ENCODE assay signal across 34 mouse cellular contexts in the genomic region with DNA sequence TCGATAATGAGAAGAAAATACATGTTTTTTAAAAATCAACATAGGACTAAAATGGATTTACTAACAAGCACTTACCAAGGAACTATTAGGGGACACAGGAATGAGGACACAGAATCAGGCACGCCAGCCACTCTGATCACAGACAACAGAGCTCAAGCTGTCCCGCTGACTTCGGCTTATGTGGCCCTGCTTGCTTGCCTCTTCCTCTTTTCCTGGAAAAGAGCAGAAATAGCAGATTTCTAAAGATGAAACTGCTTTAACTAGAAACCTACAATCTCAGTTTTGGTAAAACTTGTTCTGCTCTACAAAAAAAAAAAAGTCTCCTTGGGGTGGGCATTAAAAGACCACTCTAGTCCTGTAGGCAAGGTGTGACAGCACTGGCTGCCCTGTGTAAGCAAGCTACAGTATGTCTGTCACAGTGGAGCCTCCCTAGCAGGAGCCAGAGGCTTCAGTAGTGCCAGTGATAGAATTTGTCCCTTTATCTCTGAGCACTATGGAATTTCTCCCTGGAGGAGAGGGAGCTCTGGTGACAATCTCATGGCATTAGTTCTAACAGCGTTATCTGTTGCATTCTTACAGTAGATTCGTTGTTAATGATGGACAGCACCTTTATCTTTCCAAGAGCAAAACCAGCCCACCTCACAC. TPM values are rescaled to one million over a fixed set of nuclear protein-coding genes. Genes with fewer than 3 reads are reported as not detected.
DNase-seq lines count a peak whose midpoint lies in the region; ATAC-seq lines count a peak whose summit lies in the region.
"Had no signal": no experiment of that assay in that cellular context is flagged by ENCODE, and none has a peak within 500 bp of the region (broad histone marks: within the 10 kb centered on the region; RNA-seq: fewer than 3 reads in every experiment).

No protein-coding gene starts in this region.

- no peak for DNase-seq in cerebellum, postnatal 4 days (ENCODE audit: low spot score in 2 of 2)
- DNase-seq in heart, adult 9 months (ENCODE audit: low spot score in 2 of 2): no peak
- peak; percentile 64 for DNase-seq in cerebellum, adult 9-10 months
- no peak for DNase-seq in forebrain, embryonic 10.5 days (ENCODE audit: extremely low spot score, low spot score)
- DNase-seq: adrenal gland, adult 8-10 months; kidney, adult 9 months; kidney, postnatal 36 days; layer of hippocampus, postnatal 36 days; liver, postnatal 0 days; lung, postnatal 10 days; retina, postnatal 1 day; thymus, postnatal 14 days had no signal

- no peaks in the 10 kb centered on the region for H3K36me3 ChIP-seq in heart, embryonic 14.5 days (ENCODE audit: control insufficient read depth, insufficient read depth, low read length)
- H3K36me3 ChIP-seq in macrophage (ENCODE audit: inconsistent target): no peaks in the 10 kb centered on the region
- no peaks in the 10 kb centered on the region for H3K36me3 ChIP-seq in forebrain, embryonic 10.5 days (replicated peaks)
- H3K36me3 ChIP-seq: neural tube, embryonic 13.5 days had no signal

- H3K4me3 ChIP-seq in heart, embryonic 14.5 days (ENCODE audit: control insufficient read depth in 1 of 2, insufficient read depth in 1 of 2, low read depth in 1 of 2, low read length in 2 of 2): no peak overlapping the region
- no peak overlapping the region for H3K4me3 ChIP-seq in macrophage (ENCODE audit: inconsistent target)
- H3K4me3 ChIP-seq in forebrain, embryonic 10.5 days: no peak overlapping the region
- H3K4me3 ChIP-seq: myocyte; neural tube, embryonic 13.5 days had no signal

- no peaks in the 10 kb centered on the region for H3K9me3 ChIP-seq in heart, embryonic 14.5 days (ENCODE audit: control insufficient read depth, low read length)
- H3K9me3 ChIP-seq in forebrain, embryonic 10.5 days: no peaks in the 10 kb centered on the region
- H3K9me3 ChIP-seq: neural tube, embryonic 13.5 days had no signal

- peak; percentile 69 for ATAC-seq in cerebellum, adult (ENCODE audit: insufficient number of reproducible peaks, low FRiP score, low TSS enrichment)
- no peak for ATAC-seq in heart, embryonic 14.5 days (ENCODE audit: insufficient number of reproducible peaks, insufficient read depth, low FRiP score, low read depth)
- no peak for ATAC-seq in megakaryocyte, adult 5-6 weeks (ENCODE audit: poor library complexity, severe bottlenecking)
- ATAC-seq: activated CD4-positive, CD25-positive, alpha-beta regulatory T cell, adult 4 months; forebrain, embryonic 14.5 days; hindbrain, embryonic 16.5 days; intestine, embryonic 16.5 days; liver, postnatal 0 days; midbrain, embryonic 16.5 days had no signal

- H3K9ac ChIP-seq in heart, embryonic 14.5 days (ENCODE audit: low read length): no peak overlapping the region
- H3K9ac ChIP-seq: liver, postnatal 0 days; neural tube, embryonic 13.5 days had no signal

- no peaks in the 10 kb centered on the region for H3K27me3 ChIP-seq in heart, embryonic 14.5 days (ENCODE audit: control insufficient read depth, insufficient read depth, low read length)
- no peaks in the 10 kb centered on the region for H3K27me3 ChIP-seq in forebrain, embryonic 10.5 days (ENCODE audit: poor library complexity, severe bottlenecking)
- H3K27me3 ChIP-seq: neural tube, embryonic 13.5 days had no signal

- H3K4me1 ChIP-seq in heart, embryonic 14.5 days (ENCODE audit: control insufficient read depth in 2 of 2, insufficient read depth in 2 of 2, low read length in 2 of 2): peaks cover 7 to 18% of the 10 kb centered on the region in 2 experiments
- no peaks in the 10 kb centered on the region for H3K4me1 ChIP-seq in forebrain, embryonic 10.5 days
- H3K4me1 ChIP-seq: neural tube, embryonic 13.5 days had no signal

- no peaks in the 10 kb centered on the region for H3K79me2 ChIP-seq in macrophage (ENCODE audit: inconsistent target)

- 18% methylated on average over 6 of the region's 6 CpGs for WGBS in heart, embryonic 14.5 days
- WGBS in macrophage (ENCODE audit: missing documents): 40% methylated on average over 6 of the region's 6 CpGs
- WGBS in forebrain, embryonic 10.5 days: 86% methylated on average over 6 of the region's 6 CpGs

- peak overlapping the region; percentile 3 to 37; a peak in 1 of 4 replicates for H3K27ac ChIP-seq in heart, embryonic 14.5 days (replicated peaks in 1 of 2; ENCODE audit: control insufficient read depth in 1 of 2, insufficient read depth in 1 of 2, low read depth in 2 of 2, low read length in 2 of 2)
- peak overlapping the region; percentile 25; the same call in 1 of the 2 replicates for H3K27ac ChIP-seq in macrophage
- H3K27ac ChIP-seq in forebrain, embryonic 10.5 days: no peak overlapping the region
- H3K27ac ChIP-seq: neural tube, embryonic 13.5 days had no signal

- H3K4me2 ChIP-seq in heart, embryonic 14.5 days (ENCODE audit: low read length): peak overlapping the region; percentile 8
- H3K4me2 ChIP-seq: neural tube, embryonic 13.5 days had no signal

RNA-seq across cellular contexts. Expression of gene Cfc1, which starts 13.1 kb away (rescaled TPM):
- 0.46 TPM in 1 of 2 replicates, not detected in the other for polyA plus RNA-seq in heart, embryonic 14.5 days (2014; fragmentation: Nextera tagmentation; extraction: Ambion mirVana)
- not detected for total RNA-seq in macrophage (2018; cell fraction: chromatin; rRNA removed)
- total RNA-seq in macrophage (2018; cell fraction: cytosol; rRNA removed): not detected
- not detected for total RNA-seq in macrophage (2018; cell fraction: nucleus; rRNA removed)
- not detected in 3 replicates for polyA plus RNA-seq in macrophage (2018)
- not detected in 2 replicates for total RNA-seq in megakaryocyte, adult 5-6 weeks (2015)
- total RNA-seq in megakaryocyte, adult 5-6 weeks (2017): not detected in 2 replicates
- polyA plus RNA-seq in forebrain, embryonic 10.5 days (2016; fragmentation: Nextera tagmentation; extraction: Ambion mirVana): not detected in 2 replicates
- total RNA-seq: adrenal gland, adult 8-10 months; gastrocnemius, adult 8-10 months; layer of hippocampus, adult 8-10 months; layer of hippocampus, postnatal 36 days; left cerebral cortex, postnatal 10 days; liver, adult 2 months; megakaryocyte-erythroid progenitor cell, adult 5-6 weeks had no signal
- polyA plus RNA-seq: activated CD4-positive, CD25-positive, alpha-beta regulatory T cell, adult 4 months; gonadal fat pad, adult 2 months; intestine, embryonic 16.5 days; limb, embryonic 11.5 days; liver, adult 2 months; liver, postnatal 0 days; myocyte; neural tube, embryonic 13.5 days; spleen, adult 2 months; testis, adult 2 months had no signal

RNA-seq across cellular contexts. Expression of gene Prss39, which starts 24.1 kb away (rescaled TPM):
- polyA plus RNA-seq in heart, embryonic 14.5 days (2014; fragmentation: Nextera tagmentation; extraction: Ambion mirVana): not detected in 2 replicates
- under 1 TPM in 4 of 26 experiments, not detected in 22; 0.59 to 0.79 (median 0.71) TPM for total RNA-seq in macrophage (2018; cell fraction: chromatin; rRNA removed)
- total RNA-seq in macrophage (2018; cell fraction: cytosol; rRNA removed): under 1 TPM in 1 of 26 experiments, not detected in 25; 0.10 TPM
- under 1 TPM in 3 of 26 experiments, not detected in 23; 0.56 to 0.65 (median 0.59) TPM for total RNA-seq in macrophage (2018; cell fraction: nucleus; rRNA removed)
- not detected in 3 replicates for polyA plus RNA-seq in macrophage (2018)
- total RNA-seq in megakaryocyte, adult 5-6 weeks (2015): 0.21 TPM in 1 of 2 replicates, not detected in the other
- total RNA-seq in megakaryocyte, adult 5-6 weeks (2017): not detected in 2 replicates
- polyA plus RNA-seq in forebrain, embryonic 10.5 days (2016; fragmentation: Nextera tagmentation; extraction: Ambion mirVana): not detected in 2 replicates
- total RNA-seq: adrenal gland, adult 8-10 months; gastrocnemius, adult 8-10 months; layer of hippocampus, adult 8-10 months; layer of hippocampus, postnatal 36 days; left cerebral cortex, postnatal 10 days; liver, adult 2 months had no signal
- polyA plus RNA-seq: embryonic facial prominence, embryonic 14.5 days; forebrain, embryonic 14.5 days; hindbrain, embryonic 16.5 days; intestine, embryonic 16.5 days; limb, embryonic 11.5 days; liver, adult 2 months; liver, postnatal 0 days; midbrain, embryonic 16.5 days; myocyte; neural tube, embryonic 13.5 days had no signal

RNA-seq across cellular contexts. Expression of gene Prss40, which starts 38.4 kb away (rescaled TPM):
- polyA plus RNA-seq in heart, embryonic 14.5 days (2014; fragmentation: Nextera tagmentation; extraction: Ambion mirVana): not detected in 2 replicates
- not detected for total RNA-seq in macrophage (2018; cell fraction: chromatin; rRNA removed)
- not detected for total RNA-seq in macrophage (2018; cell fraction: cytosol; rRNA removed)
- total RNA-seq in macrophage (2018; cell fraction: nucleus; rRNA removed): not detected
- polyA plus RNA-seq in macrophage (2018): not detected in 3 replicates
- not detected in 2 replicates for total RNA-seq in megakaryocyte, adult 5-6 weeks (2015)
- not detected in 2 replicates for total RNA-seq in megakaryocyte, adult 5-6 weeks (2017)
- polyA plus RNA-seq in forebrain, embryonic 10.5 days (2016; fragmentation: Nextera tagmentation; extraction: Ambion mirVana): not detected in 2 replicates
- total RNA-seq: adrenal gland, adult 8-10 months; gastrocnemius, adult 8-10 months; hematopoietic stem cell, adult 5-6 weeks; layer of hippocampus, adult 8-10 months; layer of hippocampus, postnatal 36 days; left cerebral cortex, postnatal 10 days; liver, adult 2 months; megakaryocyte-erythroid progenitor cell, adult 5-6 weeks had no signal
- polyA plus RNA-seq: embryonic facial prominence, embryonic 14.5 days; forebrain, embryonic 14.5 days; hindbrain, embryonic 16.5 days; intestine, embryonic 16.5 days; limb, embryonic 11.5 days; liver, adult 2 months; liver, postnatal 0 days; myocyte; neural tube, embryonic 13.5 days; spleen, adult 2 months had no signal

RNA-seq across cellular contexts. Expression of gene Amer3, which starts 57.1 kb away (rescaled TPM):
- polyA plus RNA-seq in heart, embryonic 14.5 days (2014; fragmentation: Nextera tagmentation; extraction: Ambion mirVana): not detected in 2 replicates
- not detected for total RNA-seq in macrophage (2018; cell fraction: chromatin; rRNA removed)
- total RNA-seq in macrophage (2018; cell fraction: cytosol; rRNA removed): not detected
- not detected for total RNA-seq in macrophage (2018; cell fraction: nucleus; rRNA removed)
- polyA plus RNA-seq in macrophage (2018): not detected in 3 replicates
- total RNA-seq in megakaryocyte, adult 5-6 weeks (2015): not detected in 2 replicates
- total RNA-seq in megakaryocyte, adult 5-6 weeks (2017): not detected in 2 replicates
- 0.48 and 0.71 TPM in 2 replicates for polyA plus RNA-seq in forebrain, embryonic 10.5 days (2016; fragmentation: Nextera tagmentation; extraction: Ambion mirVana)
- total RNA-seq: gastrocnemius, adult 8-10 months; hematopoietic stem cell, adult 5-6 weeks; liver, adult 2 months; megakaryocyte-erythroid progenitor cell, adult 5-6 weeks had no signal
- polyA plus RNA-seq: activated CD4-positive, CD25-positive, alpha-beta regulatory T cell, adult 4 months; gonadal fat pad, adult 2 months; liver, adult 2 months; liver, postnatal 0 days; myocyte had no signal
